Mouse (Mus musculus) neural tube, embryonic 13.5 days (tissue): ENCODE results near the gene Ogfod1. TPM values are rescaled to one million over a fixed set of nuclear protein-coding genes. Genes with fewer than 3 reads are reported as not detected.
A peak's percentile ranks its signal among the peaks of the same experiment; 100 is the strongest.

Experiments
- ATAC-seq: fragments of 200-750 bp; cut with Nextera tagmentation; 2 replicates; pipeline ENCODE4 v1.8.0; 2017; ENCODE audit warnings: low read depth, mild to moderate bottlenecking, moderate TSS enrichment, moderate library complexity
- H3K27ac ChIP-seq: fragments of 300-500 bp; sonication (generic); replicated peaks from 2 replicates; pipeline ENCODE4 v1.5.1; 2015; ENCODE audit warnings: moderate library complexity, mild to moderate bottlenecking, inconsistent platforms
- H3K27me3 ChIP-seq: fragments of 300-500 bp; sonication (generic); 2 replicates; pipeline ENCODE4 v1.6.1; 2015; ENCODE audit warnings: mild to moderate bottlenecking, inconsistent platforms
- H3K36me3 ChIP-seq: fragments of 300-500 bp; sonication (generic); 2 replicates; pipeline ENCODE4 v1.6.1; 2015; ENCODE audit warnings: mild to moderate bottlenecking, inconsistent platforms
- H3K4me1 ChIP-seq: fragments of 300-500 bp; sonication (generic); replicated peaks from 2 replicates; pipeline ENCODE4 v1.6.1; 2015; ENCODE audit warnings: inconsistent platforms
- H3K4me2 ChIP-seq: fragments of 300-500 bp; sonication (generic); 2 replicates; pipeline ENCODE4 v1.6.1; 2015; ENCODE audit warnings: inconsistent platforms, mild to moderate bottlenecking, moderate library complexity
- H3K4me3 ChIP-seq: fragments of 300-500 bp; sonication (generic); 2 replicates; pipeline ENCODE4 v1.5.1; 2015; ENCODE audit warnings: mild to moderate bottlenecking, inconsistent platforms
- H3K9ac ChIP-seq: fragments of 300-500 bp; sonication (generic); 2 replicates; pipeline ENCODE4 v1.6.1; 2015; ENCODE audit warnings: moderate library complexity, mild to moderate bottlenecking, inconsistent platforms
- H3K9me3 ChIP-seq: fragments of 300-500 bp; sonication (generic); 2 replicates; pipeline ENCODE4 v1.6.1; 2016; ENCODE audit warnings: inconsistent platforms
- WGBS: fragments of 180-500 bp; shearing (Covaris S2); methylation state at CpG from one replicate; pipeline ENCODE4 v1.1.7; 2015; 5-methylcytosine and 5-hydroxymethylcytosine counted together
- polyA plus RNA-seq: library from polyadenylated mRNA; unstranded; fragments of >200 nt; fragmentation: Nextera tagmentation; extraction: Ambion mirVana; gene quantifications from 2 replicates; pipeline ENCODE4 v1.2.1, GENCODE M21; 2015

Gene Ogfod1
- polyA plus RNA-seq, 1 experiment from 2014 or later: 12.8 TPM

- Histone ChIP-seq H3K27me3 (no peaks in the 10 kb centered on the region), H3K9me3 (no peaks in the 10 kb centered on the region), H3K36me3 (peaks cover 36% of the 10 kb centered on the region), H3K27ac (no peak overlapping the region), H3K9ac (no peak overlapping the region), H3K4me1 (no peaks in the 10 kb centered on the region), H3K4me3 (no peak overlapping the region), H3K4me2 (no peak overlapping the region)
- 65% methylated on average over 6 of the region's 6 CpGs for WGBS
- no peak for ATAC-seq
Observed at GRCm38 (mm10) chr8:94089715-94090114, 52.7 kb downstream of the Ogfod1 start.

GRCm38 (mm10) chr8:94092848-94093247, 55.9 kb downstream of the Ogfod1 start:
- no peak overlapping the region for H3K9ac ChIP-seq
- WGBS: 88% methylated on average over 9 of the region's 9 CpGs
- no peak overlapping the region for H3K27ac ChIP-seq
- H3K4me1 ChIP-seq: peaks cover 12% of the 10 kb centered on the region
- ATAC-seq: no peak
- no peaks in the 10 kb centered on the region for H3K9me3 ChIP-seq
- H3K27me3 ChIP-seq: no peaks in the 10 kb centered on the region
- H3K4me3 ChIP-seq: no peak overlapping the region
- H3K4me2 ChIP-seq: no peak overlapping the region
- H3K36me3 ChIP-seq: peaks cover 13% of the 10 kb centered on the region; the same call in 1 of the 2 replicates

GRCm38 (mm10) chr8:94094281-94094680, 57.3 kb downstream of the Ogfod1 start:
- no peak for ATAC-seq
- no peaks in the 10 kb centered on the region for H3K27me3 ChIP-seq

GRCm38 (mm10) chr8:94098081-94098974, 61.3 kb downstream of the Ogfod1 start, which contains the start of gene Bbs2:
TSS of gene Bbs2 (minus strand) at chr8:94098928.
- ATAC-seq: peak; percentile 99
- H3K36me3 ChIP-seq: no peaks in the 10 kb centered on the region
- peak within 1 kb of the TSS; percentile 68 for H3K4me2 ChIP-seq
- WGBS: 1% methylated on average over 61 of the region's 61 CpGs
- H3K4me3 ChIP-seq: peak within 1 kb of the TSS; percentile 57
- peak within 1 kb of the TSS; percentile 98 for H3K27ac ChIP-seq
- no peaks in the 10 kb centered on the region for H3K27me3 ChIP-seq
- no peaks in the 10 kb centered on the region for H3K9me3 ChIP-seq
- peak within 1 kb of the TSS; percentile 81 for H3K9ac ChIP-seq
- H3K4me1 ChIP-seq: peaks cover 24% of the 10 kb centered on the region

More at GRCm38 (mm10) chr8:94094281-94094680, 57.3 kb downstream of the Ogfod1 start:
- Histone ChIP-seq H3K4me3 (no peak overlapping the region), H3K9ac (no peak overlapping the region), H3K4me1 (peaks cover 18% of the 10 kb centered on the region), H3K9me3 (no peaks in the 10 kb centered on the region), H3K4me2 (no peak overlapping the region), H3K27ac (no peak overlapping the region), H3K36me3 (0 out of 2 replicates have a peak, but pooled peaks cover 1% of the 10 kb centered on the region)
- 82% methylated on average over 6 of the region's 6 CpGs for WGBS

GRCm38 (mm10) chr8:94098996-94099395, 62.0 kb downstream of the Ogfod1 start:
- no peak for ATAC-seq
- H3K4me1 ChIP-seq: peaks cover 24% of the 10 kb centered on the region
- 24% methylated on average over 4 of the region's 4 CpGs for WGBS
- H3K4me3 ChIP-seq: peak overlapping the region; percentile 57
- peak overlapping the region; percentile 68 for H3K4me2 ChIP-seq
- no peaks in the 10 kb centered on the region for H3K27me3 ChIP-seq
- peak overlapping the region; percentile 81 for H3K9ac ChIP-seq
- H3K27ac ChIP-seq: peak overlapping the region; percentile 98
- no peaks in the 10 kb centered on the region for H3K36me3 ChIP-seq
- no peaks in the 10 kb centered on the region for H3K9me3 ChIP-seq

GRCm38 (mm10) chr8:94104146-94104545, 67.1 kb downstream of the Ogfod1 start:
- Histone ChIP-seq H3K9ac (no peak overlapping the region), H3K9me3 (no peaks in the 10 kb centered on the region), H3K27me3 (no peaks in the 10 kb centered on the region), H3K27ac (no peak overlapping the region), H3K36me3 (no peaks in the 10 kb centered on the region), H3K4me1 (peaks cover 6% of the 10 kb centered on the region), H3K4me2 (no peak overlapping the region), H3K4me3 (no peak overlapping the region)
- ATAC-seq: no peak
- WGBS: 58% methylated on average over 5 of the region's 5 CpGs

GRCm38 (mm10) chr8:94107871-94108270, 70.9 kb downstream of the Ogfod1 start:
- WGBS: 84% methylated on average over 3 of the region's 3 CpGs

GRCm38 (mm10) chr8:94109396-94109795, 72.4 kb downstream of the Ogfod1 start:
- Histone ChIP-seq H3K9ac (no peak overlapping the region), H3K36me3 (no peaks in the 10 kb centered on the region), H3K27ac (no peak overlapping the region), H3K9me3 (no peaks in the 10 kb centered on the region), H3K27me3 (no peaks in the 10 kb centered on the region), H3K4me1 (no peaks in the 10 kb centered on the region), H3K4me3 (no peak overlapping the region), H3K4me2 (no peak overlapping the region)
- no peak for ATAC-seq
- 77% methylated on average over 6 of the region's 6 CpGs for WGBS

More at GRCm38 (mm10) chr8:94107871-94108270, 70.9 kb downstream of the Ogfod1 start:
- Histone ChIP-seq H3K9me3 (no peaks in the 10 kb centered on the region), H3K36me3 (no peaks in the 10 kb centered on the region), H3K4me1 (no peaks in the 10 kb centered on the region), H3K27ac (no peak overlapping the region), H3K4me3 (no peak overlapping the region), H3K9ac (no peak overlapping the region), H3K4me2 (no peak overlapping the region), H3K27me3 (no peaks in the 10 kb centered on the region)
- no peak for ATAC-seq

GRCm38 (mm10) chr8:94109835-94110234, 72.8 kb downstream of the Ogfod1 start:
- ATAC-seq: no peak
- H3K27me3 ChIP-seq: no peaks in the 10 kb centered on the region
- 77% methylated on average over 5 of the region's 5 CpGs for WGBS
- no peaks in the 10 kb centered on the region for H3K9me3 ChIP-seq
- H3K4me2 ChIP-seq: no peak overlapping the region
- no peak overlapping the region for H3K4me3 ChIP-seq
- no peaks in the 10 kb centered on the region for H3K4me1 ChIP-seq
- no peak overlapping the region for H3K9ac ChIP-seq
- no peak overlapping the region for H3K27ac ChIP-seq
- no peaks in the 10 kb centered on the region for H3K36me3 ChIP-seq

- H3K4me1 ChIP-seq: no peaks in the 10 kb centered on the region
Observed at GRCm38 (mm10) chr8:94110526-94111177, 73.7 kb downstream of the Ogfod1 start.

GRCm38 (mm10) chr8:94113435-94113834, 76.4 kb downstream of the Ogfod1 start:
- Histone ChIP-seq H3K4me2 (no peak overlapping the region), H3K36me3 (no peaks in the 10 kb centered on the region), H3K9ac (no peak overlapping the region), H3K9me3 (no peaks in the 10 kb centered on the region), H3K4me1 (peaks cover 8% of the 10 kb centered on the region), H3K27me3 (no peaks in the 10 kb centered on the region), H3K27ac (no peak overlapping the region), H3K4me3 (no peak overlapping the region)
- WGBS: 52% methylated on average over 1 of the region's 1 CpGs
- no peak for ATAC-seq

More at GRCm38 (mm10) chr8:94110526-94111177, 73.7 kb downstream of the Ogfod1 start:
- Histone ChIP-seq H3K36me3 (no peaks in the 10 kb centered on the region), H3K9me3 (no peaks in the 10 kb centered on the region), H3K4me3 (no peak overlapping the region), H3K27ac (no peak overlapping the region), H3K4me2 (no peak overlapping the region), H3K27me3 (no peaks in the 10 kb centered on the region), H3K9ac (no peak overlapping the region)
- 61% methylated on average over 6 of the region's 6 CpGs for WGBS
- ATAC-seq: no peak

GRCm38 (mm10) chr8:94113972-94114371, 77.0 kb downstream of the Ogfod1 start:
- H3K9ac ChIP-seq: no peak overlapping the region
- WGBS: 86% methylated on average over 2 of the region's 2 CpGs
- H3K36me3 ChIP-seq: no peaks in the 10 kb centered on the region
- no peak overlapping the region for H3K27ac ChIP-seq
- H3K9me3 ChIP-seq: no peaks in the 10 kb centered on the region
- H3K4me2 ChIP-seq: no peak overlapping the region
- H3K4me1 ChIP-seq: peaks cover 13% of the 10 kb centered on the region
- H3K4me3 ChIP-seq: no peak overlapping the region
- ATAC-seq: no peak
- no peaks in the 10 kb centered on the region for H3K27me3 ChIP-seq
